Mouse (Mus musculus) heart, embryonic 14.5 days (tissue): ENCODE results near the gene Naa20. TPM values are rescaled to one million over a fixed set of nuclear protein-coding genes. Genes with fewer than 3 reads are reported as not detected.

ENCODE experiments used
- ATAC-seq: fragments of 200-750 bp; cut with Nextera tagmentation; 2 replicates; pipeline ENCODE4 v1.8.0; 2017; ENCODE audit warnings: low read depth, moderate TSS enrichment; ENCODE audit not compliant: insufficient number of reproducible peaks, insufficient read depth, low FRiP score
- H3K27ac ChIP-seq, 2 experiments: fragments of 200-500 bp in 1 of 2; fragments of 300-500 bp in 1 of 2; sonication (generic) in 1 of 2; replicated peaks in 1 of 2; 2 replicates each; pipeline ENCODE4 v1.5.1; 2012 to 2014; ENCODE audit warnings: low read depth in 2 of 2, low read length in 2 of 2, control low read depth in 1 of 2, mild to moderate bottlenecking in 1 of 2, mixed read lengths in 1 of 2; ENCODE audit not compliant: control insufficient read depth in 1 of 2, insufficient read depth in 1 of 2
- H3K27me3 ChIP-seq: fragments of 300-500 bp; sonication (generic); 2 replicates; pipeline ENCODE4 v1.6.1; 2014; ENCODE audit warnings: mild to moderate bottlenecking, low read length, control low read depth; ENCODE audit not compliant: control insufficient read depth, insufficient read depth
- H3K36me3 ChIP-seq: fragments of 300-500 bp; sonication (generic); 2 replicates; pipeline ENCODE4 v1.6.1; 2014; ENCODE audit warnings: mild to moderate bottlenecking, control low read depth, low read length, mixed read lengths; ENCODE audit not compliant: control insufficient read depth, insufficient read depth
- H3K4me1 ChIP-seq, 2 experiments: fragments of 200-500 bp in 1 of 2; fragments of 300-500 bp in 1 of 2; sonication (generic) in 1 of 2; 2 replicates each; pipeline ENCODE4 v1.6.1; 2012 to 2014; ENCODE audit warnings: low read length in 2 of 2, control low read depth in 1 of 2, mixed read lengths in 1 of 2; ENCODE audit not compliant: control insufficient read depth in 2 of 2, insufficient read depth in 2 of 2
- H3K4me2 ChIP-seq: fragments of 300-500 bp; sonication (generic); 2 replicates; pipeline ENCODE4 v1.6.1; 2014; ENCODE audit warnings: mild to moderate bottlenecking, low read length
- H3K4me3 ChIP-seq, 2 experiments: fragments of 200-500 bp in 1 of 2; fragments of 300-500 bp in 1 of 2; sonication (generic) in 1 of 2; 2 replicates each; pipeline ENCODE4 v1.5.1; 2012 to 2014; ENCODE audit warnings: low read length in 2 of 2, mild to moderate bottlenecking in 2 of 2, control low read depth in 1 of 2, low read depth in 1 of 2, moderate library complexity in 1 of 2; ENCODE audit not compliant: control insufficient read depth in 1 of 2, insufficient read depth in 1 of 2
- H3K9ac ChIP-seq: fragments of 300-500 bp; sonication (generic); 2 replicates; pipeline ENCODE4 v1.6.1; 2014; ENCODE audit warnings: mild to moderate bottlenecking, low read length
- H3K9me3 ChIP-seq: fragments of 300-500 bp; sonication (generic); 2 replicates; pipeline ENCODE4 v1.6.1; 2016; ENCODE audit warnings: low read length, control low read depth; ENCODE audit not compliant: control insufficient read depth
- WGBS: fragments of 180-500 bp; shearing (Covaris S2); extraction: QIAGEN DNeasy Blood & Tissue Kit; methylation state at CpG from one replicate; pipeline ENCODE4 v1.1.7; 2014; 5-methylcytosine and 5-hydroxymethylcytosine counted together
- polyA plus RNA-seq: library from polyadenylated mRNA; unstranded; fragments of >200 nt; fragmentation: Nextera tagmentation; extraction: Ambion mirVana; gene quantifications from 2 replicates; pipeline ENCODE4 v1.2.1, GENCODE M21; 2014

Gene Naa20
- polyA plus RNA-seq = 198 and 210 TPM in 2 replicates

GRCm38 (mm10) chr2:145901861-145902260 lies at the start of gene Naa20:
Gene Naa20 (plus strand): TSS chr2:145902099.
- Histone ChIP-seq H3K9me3 (no peaks in the 10 kb centered on the region), H3K36me3 (peaks cover 7% of the 10 kb centered on the region; the same call in 1 of the 2 replicates), H3K27me3 (no peaks in the 10 kb centered on the region), H3K9ac (peak within 1 kb of the TSS; percentile 92), H3K4me1 (peaks cover 10 to 16% of the 10 kb centered on the region in 2 experiments), H3K27ac (peak within 1 kb of the TSS in 1 of 2 experiments; percentile 87; a peak in 2 of 4 replicates), H3K4me3 (peak within 1 kb of the TSS; percentile 79 to 80; a peak in 3 of 4 replicates), H3K4me2 (peak within 1 kb of the TSS; percentile 81)
- 77% methylated on average over 6 of the region's 6 CpGs for WGBS
- ATAC-seq = no peak

- Histone ChIP-seq H3K9me3 (no peaks in the 10 kb centered on the region), H3K27me3 (no peaks in the 10 kb centered on the region), H3K36me3 (peaks cover 29% of the 10 kb centered on the region), H3K9ac (no peak overlapping the region), H3K4me2 (no peak overlapping the region), H3K4me1 (peaks cover 12 to 17% of the 10 kb centered on the region in 2 experiments), H3K4me3 (no peak overlapping the region), H3K27ac (no peak overlapping the region)
- ATAC-seq = no peak
- 73% methylated on average over 9 of the region's 9 CpGs for WGBS
Observed at GRCm38 (mm10) chr2:145855831-145856230, 46.1 kb upstream of the Naa20 start.

GRCm38 (mm10) chr2:145857864-145858263 lies 44.0 kb upstream of the Naa20 start:
- no peak overlapping the region for H3K4me2 ChIP-seq
- H3K27me3 ChIP-seq = no peaks in the 10 kb centered on the region
- H3K4me1 ChIP-seq = peaks cover 21 to 30% of the 10 kb centered on the region in 2 experiments
- peaks cover 11% of the 10 kb centered on the region; the same call in 1 of the 2 replicates for H3K36me3 ChIP-seq
- H3K27ac ChIP-seq = no peak overlapping the region
- no peak overlapping the region for H3K9ac ChIP-seq
- 59% methylated on average over 8 of the region's 8 CpGs for WGBS
- H3K4me3 ChIP-seq = no peak overlapping the region
- no peak for ATAC-seq
- H3K9me3 ChIP-seq = no peaks in the 10 kb centered on the region

GRCm38 (mm10) chr2:145859442-145859931 lies 42.4 kb upstream of the Naa20 start:
- WGBS = 37% methylated on average over 7 of the region's 7 CpGs
- Histone ChIP-seq H3K9me3 (no peaks in the 10 kb centered on the region), H3K9ac (peak overlapping the region; percentile 80), H3K36me3 (no peaks in the 10 kb centered on the region), H3K27me3 (no peaks in the 10 kb centered on the region), H3K4me2 (peak overlapping the region; percentile 84), H3K4me3 (peak overlapping the region in 1 of 2 experiments; percentile 50; a peak in 2 of 4 replicates), H3K4me1 (peaks cover 23 to 35% of the 10 kb centered on the region in 2 experiments), H3K27ac (peak overlapping the region; percentile 96)
- ATAC-seq = no peak

- peak overlapping the region; percentile 50 to 59 for H3K4me3 ChIP-seq
- H3K27ac ChIP-seq = peak overlapping the region; percentile 96
- no peaks in the 10 kb centered on the region for H3K9me3 ChIP-seq
- H3K9ac ChIP-seq = peak overlapping the region; percentile 80
- H3K27me3 ChIP-seq = no peaks in the 10 kb centered on the region
- ATAC-seq = peak; percentile 83
- 7% methylated on average over 40 of the region's 40 CpGs for WGBS
- H3K36me3 ChIP-seq = no peaks in the 10 kb centered on the region
- H3K4me1 ChIP-seq = peaks cover 23 to 35% of the 10 kb centered on the region in 2 experiments
- peak overlapping the region; percentile 84 for H3K4me2 ChIP-seq
Observed at GRCm38 (mm10) chr2:145859932-145860801, 41.7 kb upstream of the Naa20 start.

GRCm38 (mm10) chr2:145861193-145862123 lies 40.4 kb upstream of the Naa20 start:
- Histone ChIP-seq H3K4me3 (peak overlapping the region; percentile 50 to 59), H3K9ac (peak overlapping the region; percentile 80), H3K27ac (peak overlapping the region; percentile 96), H3K27me3 (no peaks in the 10 kb centered on the region), H3K4me2 (peak overlapping the region; percentile 84), H3K9me3 (no peaks in the 10 kb centered on the region), H3K36me3 (0 out of 2 replicates have a peak, but pooled peaks cover 3% of the 10 kb centered on the region), H3K4me1 (peaks cover 23 to 35% of the 10 kb centered on the region in 2 experiments)
- ATAC-seq = no peak
- WGBS = 53% methylated on average over 8 of the region's 8 CpGs
